Mouse (Mus musculus): Measurements from ENCODE around the gene 5730455P16Rik. TPM values are rescaled to one million over a fixed set of nuclear protein-coding genes. Genes with fewer than 3 reads are reported as not detected.
"Not testable (repeated sequence)": the region's sequence is repeated elsewhere in the genome, so short reads cannot be mapped to it uniquely, and the experiment has no call there.

5730455P16Rik gene
- total and polyA plus RNA-seq, 2 experiments from 2014 or later = 43.2 to 47.6 TPM

DNA sequence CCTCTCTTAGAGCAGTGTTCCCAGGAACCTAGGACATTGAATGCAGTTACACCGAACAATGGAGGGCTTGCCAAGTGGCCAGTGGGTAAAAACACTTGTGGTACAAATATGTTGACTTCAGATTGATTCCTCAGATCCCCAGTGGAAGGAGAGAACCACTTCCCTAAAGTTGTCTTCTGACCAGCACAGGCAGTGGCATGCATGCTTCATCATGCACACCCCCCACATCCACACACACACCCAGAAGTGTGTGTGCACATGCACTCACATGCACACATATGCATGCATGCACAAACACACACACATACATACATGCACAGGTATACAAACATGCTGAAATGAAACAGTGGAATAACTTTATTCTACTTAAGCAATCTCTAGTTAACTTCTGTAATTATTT lies 41.9 kb upstream of the 5730455P16Rik start:
- H3K9me3 ChIP-seq (ENCODE audit: low read length) = no peaks in the 10 kb centered on the region
- DNase-seq (no peak), ATAC-seq (no peak)
- no peaks in the 10 kb centered on the region for H3K4me1 ChIP-seq (ENCODE audit: insufficient read depth)
- 88% methylated on average over 1 of the region's 1 CpGs for WGBS
- H3K4me2 ChIP-seq (ENCODE audit: low read depth) = no peak overlapping the region
- no peak for TF ChIP-seq CTCF (IDR thresholded peaks at IDR 0.05; ENCODE audit: low read depth)
- no peak overlapping the region for H3K4me3 ChIP-seq (ENCODE audit: low read depth, low read length)
- peaks cover 8% of the 10 kb centered on the region; the same call in 1 of the 2 replicates for H3K36me3 ChIP-seq (ENCODE audit: insufficient read depth)
- no peaks in the 10 kb centered on the region for H3K27me3 ChIP-seq (ENCODE audit: insufficient read depth, low read length)
- no peak overlapping the region for H3K9ac ChIP-seq
- H3K27ac ChIP-seq (ENCODE audit: low read depth, low read length) = no peak overlapping the region

DNA sequence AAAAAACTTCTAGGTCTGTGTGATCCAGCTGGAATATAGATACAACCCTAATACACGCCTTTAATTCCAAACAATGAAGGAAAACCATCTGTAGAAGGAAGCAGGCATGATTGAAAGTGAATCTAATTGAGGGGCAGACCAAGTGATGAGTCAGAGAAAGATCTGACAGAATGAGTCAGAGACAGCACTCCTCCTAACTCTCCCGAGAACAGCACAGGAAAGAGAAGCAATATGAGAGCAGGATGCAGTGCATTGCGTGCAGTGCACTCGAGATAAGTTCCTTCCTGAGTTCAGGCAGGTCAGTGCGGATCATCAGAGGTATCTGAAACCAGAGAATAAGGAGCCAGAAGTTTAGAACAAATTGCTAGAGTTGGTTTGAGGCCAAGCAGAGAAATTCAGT lies 39.3 kb upstream of the 5730455P16Rik start:
- Histone ChIP-seq H3K4me3 (ENCODE audit: low read depth, low read length) (no peak overlapping the region), H3K4me1 (ENCODE audit: insufficient read depth) (no peaks in the 10 kb centered on the region), H3K4me2 (ENCODE audit: low read depth) (no peak overlapping the region), H3K27ac (ENCODE audit: low read depth, low read length) (no peak overlapping the region), H3K36me3 (ENCODE audit: insufficient read depth) (peaks cover 9% of the 10 kb centered on the region; the same call in 1 of the 2 replicates), H3K9ac (no peak overlapping the region), H3K27me3 (ENCODE audit: insufficient read depth, low read length) (no peaks in the 10 kb centered on the region), H3K9me3 (ENCODE audit: low read length) (no peaks in the 10 kb centered on the region)
- TF ChIP-seq CTCF (IDR thresholded peaks at IDR 0.05; ENCODE audit: low read depth) = no peak
- 91% methylated on average over 5 of the region's 5 CpGs for WGBS
- no peak for ATAC-seq
- DNase-seq = no peak

DNA sequence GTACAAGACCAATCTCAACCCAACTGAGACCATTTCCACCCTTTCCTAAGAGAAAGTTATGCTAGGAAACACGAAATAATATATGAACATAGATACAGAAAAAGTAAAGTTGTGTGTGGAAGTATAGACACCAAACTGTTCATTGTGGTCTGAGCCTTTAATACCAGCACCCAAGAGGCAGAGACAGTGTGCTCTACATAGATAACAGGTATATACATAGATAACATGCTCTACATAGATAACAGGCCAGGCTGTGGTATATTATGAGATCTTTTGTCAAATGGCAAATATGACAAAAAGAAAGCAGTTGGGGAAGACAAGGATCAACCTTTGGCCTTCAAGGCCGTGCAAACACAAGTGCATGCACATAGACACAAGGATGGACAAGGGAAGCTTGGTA lies 32.5 kb upstream of the 5730455P16Rik start:
- no peaks in the 10 kb centered on the region for H3K27me3 ChIP-seq (ENCODE audit: insufficient read depth, low read length)
- 95% methylated on average over 2 of the region's 2 CpGs for WGBS
- H3K4me3 ChIP-seq (ENCODE audit: low read depth, low read length) = no peak overlapping the region

DNA sequence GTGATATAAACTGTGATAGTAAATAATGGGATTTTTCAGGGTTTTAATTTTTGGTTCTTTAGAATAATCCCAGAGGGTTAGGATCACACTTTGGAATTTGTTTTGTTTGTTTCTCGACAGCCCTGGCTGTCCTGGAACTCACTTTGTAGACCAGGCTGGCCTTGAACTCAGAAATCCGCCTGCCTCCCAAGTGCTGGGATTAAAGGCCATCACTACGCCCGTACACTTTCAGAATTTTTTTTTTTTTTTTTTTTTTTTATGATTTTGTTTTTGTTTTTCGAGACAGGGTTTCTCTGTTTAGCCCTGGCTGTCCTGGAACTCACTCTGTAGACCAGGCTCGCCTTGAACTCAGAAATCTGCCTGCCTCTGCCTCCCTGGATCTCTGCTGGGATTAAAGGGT lies 30.0 kb upstream of the 5730455P16Rik start:
- not testable (repeated sequence) for H3K9me3 ChIP-seq (ENCODE audit: low read length); ATAC-seq; H3K4me1 ChIP-seq (ENCODE audit: insufficient read depth); H3K4me3 ChIP-seq (ENCODE audit: low read depth, low read length); DNase-seq; H3K9ac ChIP-seq; H3K27ac ChIP-seq (ENCODE audit: low read depth, low read length); H3K4me2 ChIP-seq (ENCODE audit: low read depth); H3K27me3 ChIP-seq (ENCODE audit: insufficient read depth, low read length)
- WGBS = 96% methylated on average over 6 of the region's 6 CpGs
- peaks cover 41% of the 10 kb centered on the region for H3K36me3 ChIP-seq (ENCODE audit: insufficient read depth)

More for the DNA sequence above, 32.5 kb upstream of the 5730455P16Rik start:
- no peak overlapping the region for H3K9ac ChIP-seq
- TF ChIP-seq CTCF (IDR thresholded peaks at IDR 0.05; ENCODE audit: low read depth) = no peak
- H3K4me2 ChIP-seq (ENCODE audit: low read depth) = no peak overlapping the region
- H3K36me3 ChIP-seq (ENCODE audit: insufficient read depth) = peaks cover 35% of the 10 kb centered on the region
- ATAC-seq = no peak
- no peaks in the 10 kb centered on the region for H3K4me1 ChIP-seq (ENCODE audit: insufficient read depth)
- no peak for DNase-seq
- H3K9me3 ChIP-seq (ENCODE audit: low read length) = no peaks in the 10 kb centered on the region
- no peak overlapping the region for H3K27ac ChIP-seq (ENCODE audit: low read depth, low read length)

DNA sequence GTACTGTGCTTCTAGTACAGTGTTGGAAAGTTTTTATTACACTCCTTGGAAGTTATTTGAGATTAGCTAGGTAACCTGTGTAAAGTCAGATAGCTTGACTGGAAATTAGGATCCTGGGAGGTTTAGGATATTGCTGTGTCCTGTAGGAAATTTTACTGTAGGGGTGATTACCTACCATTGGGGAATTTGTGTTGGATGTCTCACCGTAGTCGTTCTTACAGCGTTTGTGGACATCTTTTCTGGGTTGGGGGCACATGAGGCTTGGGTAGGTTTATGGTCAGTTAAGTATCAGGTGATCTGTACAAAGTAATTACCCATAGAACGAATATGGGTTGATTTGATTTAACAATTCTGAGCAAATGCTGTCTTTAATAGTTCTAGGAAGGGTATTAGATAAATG lies 18.8 kb upstream of the 5730455P16Rik start:
- H3K9ac ChIP-seq = no peak overlapping the region
- no peaks in the 10 kb centered on the region for H3K9me3 ChIP-seq (ENCODE audit: low read length)
- no peak overlapping the region for H3K27ac ChIP-seq (ENCODE audit: low read depth, low read length)
- no peak overlapping the region for H3K4me3 ChIP-seq (ENCODE audit: low read depth, low read length)
- TF ChIP-seq CTCF (IDR thresholded peaks at IDR 0.05; ENCODE audit: low read depth) = no peak
- ATAC-seq = no peak
- H3K36me3 ChIP-seq (ENCODE audit: insufficient read depth) = peaks cover 59% of the 10 kb centered on the region
- H3K4me1 ChIP-seq (ENCODE audit: insufficient read depth) = no peaks in the 10 kb centered on the region
- no peak overlapping the region for H3K4me2 ChIP-seq (ENCODE audit: low read depth)
- 95% methylated on average over 4 of the region's 4 CpGs for WGBS
- no peak for DNase-seq
- H3K27me3 ChIP-seq (ENCODE audit: insufficient read depth, low read length) = no peaks in the 10 kb centered on the region

DNA sequence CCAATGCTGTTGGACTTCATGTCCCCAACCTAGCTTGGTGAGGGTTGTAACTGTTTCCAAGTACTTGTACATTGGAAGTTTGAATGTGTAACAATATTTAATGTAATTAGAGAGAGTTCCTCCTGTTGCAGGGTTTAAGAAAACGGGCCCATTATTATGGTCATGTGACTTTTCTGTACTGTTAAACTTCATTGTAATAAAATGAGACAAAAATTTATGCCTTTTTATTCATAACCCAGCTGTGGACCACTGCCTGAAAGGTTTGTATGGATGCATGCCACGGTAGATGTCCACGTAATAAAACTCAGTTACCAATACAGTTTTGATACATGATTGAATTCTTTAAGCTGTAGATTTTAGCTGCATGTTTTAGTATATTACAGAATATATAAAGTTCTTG lies 18.1 kb upstream of the 5730455P16Rik start:
- no peak overlapping the region for H3K4me2 ChIP-seq (ENCODE audit: low read depth)
- TF ChIP-seq CTCF (IDR thresholded peaks at IDR 0.05; ENCODE audit: low read depth) = no peak
- WGBS = 95% methylated on average over 3 of the region's 3 CpGs
- no peak overlapping the region for H3K4me3 ChIP-seq (ENCODE audit: low read depth, low read length)
- ATAC-seq (no peak), DNase-seq (no peak)
- H3K9me3 ChIP-seq (ENCODE audit: low read length) = no peaks in the 10 kb centered on the region
- H3K4me1 ChIP-seq (ENCODE audit: insufficient read depth) = no peaks in the 10 kb centered on the region
- no peak overlapping the region for H3K27ac ChIP-seq (ENCODE audit: low read depth, low read length)
- no peak overlapping the region for H3K9ac ChIP-seq
- peaks cover 63% of the 10 kb centered on the region for H3K36me3 ChIP-seq (ENCODE audit: insufficient read depth)
- no peaks in the 10 kb centered on the region for H3K27me3 ChIP-seq (ENCODE audit: insufficient read depth, low read length)

DNA sequence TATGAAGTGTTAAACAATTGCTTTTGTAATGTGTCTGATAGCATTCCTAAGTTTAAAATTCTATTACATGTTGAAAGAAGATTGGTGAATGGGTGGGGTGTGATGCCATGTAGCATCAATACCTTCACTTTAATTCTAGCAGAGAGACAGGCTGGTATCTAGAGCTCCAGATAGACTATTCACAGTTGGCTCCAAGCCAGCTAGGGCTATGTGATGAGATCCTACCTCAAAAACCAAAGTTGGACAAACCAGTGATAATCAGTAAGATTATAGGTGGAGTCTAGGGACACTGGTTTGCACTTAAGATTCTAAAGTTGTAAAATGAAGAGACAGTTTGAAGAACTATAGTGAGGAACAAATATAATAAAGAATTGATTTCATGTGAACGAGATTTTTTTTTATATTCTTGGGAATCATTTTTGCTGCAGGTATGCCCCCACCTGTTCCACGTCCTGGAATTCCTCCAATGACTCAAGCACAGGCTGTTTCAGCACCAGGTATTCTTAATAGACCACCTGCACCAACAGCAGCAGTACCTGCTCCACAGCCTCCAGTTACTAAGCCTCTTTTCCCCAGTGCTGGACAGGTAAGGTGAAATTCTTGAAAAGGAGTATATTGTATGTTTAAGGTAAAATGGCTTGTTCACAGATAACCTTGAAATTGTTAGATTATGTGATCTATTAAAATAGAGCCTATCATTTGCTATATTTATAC lies 13.7 kb upstream of the 5730455P16Rik start:
- Histone ChIP-seq H3K27me3 (ENCODE audit: insufficient read depth, low read length) (no peaks in the 10 kb centered on the region), H3K27ac (ENCODE audit: low read depth, low read length) (no peak overlapping the region), H3K9ac (no peak overlapping the region), H3K4me1 (ENCODE audit: insufficient read depth) (peaks cover 5% of the 10 kb centered on the region; the same call in 1 of the 2 replicates), H3K9me3 (ENCODE audit: low read length) (no peaks in the 10 kb centered on the region), H3K36me3 (ENCODE audit: insufficient read depth) (peaks cover 60% of the 10 kb centered on the region), H3K4me3 (ENCODE audit: low read depth, low read length) (no peak overlapping the region), H3K4me2 (ENCODE audit: low read depth) (no peak overlapping the region)
- 92% methylated on average over 2 of the region's 2 CpGs for WGBS
- no peak for DNase-seq
- TF ChIP-seq CTCF (IDR thresholded peaks at IDR 0.05; ENCODE audit: low read depth) = no peak
- ATAC-seq = no peak

All from forebrain, postnatal 0 days (tissue).